Mouse (Mus musculus) CD4-positive, CD25-positive, alpha-beta regulatory T cell (primary cell): ENCODE data around the gene Gm13276. TPM values are rescaled to one million over a fixed set of nuclear protein-coding genes. Genes with fewer than 3 reads are reported as not detected.

Experiments
- polyA plus RNA-seq: library from polyadenylated mRNA; unstranded; fragments of 100-300 nt; shearing (Covaris generic); gene quantifications from one replicate; pipeline ENCODE4 v1.2.1, GENCODE M21; 2017

Gm13276 gene
- not detected for polyA plus RNA-seq

GRCm38 (mm10) chr4:88785409-88785808, at the start of gene Gm13276:
Gene Gm13276 (plus strand): TSS chr4:88785709.

GRCm38 (mm10) chr4:88754818-88755340, 30.6 kb upstream of the Gm13276 start, which contains the start of gene Gm13271:
Gene Gm13271 (plus strand): TSS chr4:88754868.

GRCm38 (mm10) chr4:88759610-88760268, 25.8 kb upstream of the Gm13276 start, which contains the start of gene Gm13283:
Gene Gm13283 (plus strand): TSS chr4:88760119.

DNA sequence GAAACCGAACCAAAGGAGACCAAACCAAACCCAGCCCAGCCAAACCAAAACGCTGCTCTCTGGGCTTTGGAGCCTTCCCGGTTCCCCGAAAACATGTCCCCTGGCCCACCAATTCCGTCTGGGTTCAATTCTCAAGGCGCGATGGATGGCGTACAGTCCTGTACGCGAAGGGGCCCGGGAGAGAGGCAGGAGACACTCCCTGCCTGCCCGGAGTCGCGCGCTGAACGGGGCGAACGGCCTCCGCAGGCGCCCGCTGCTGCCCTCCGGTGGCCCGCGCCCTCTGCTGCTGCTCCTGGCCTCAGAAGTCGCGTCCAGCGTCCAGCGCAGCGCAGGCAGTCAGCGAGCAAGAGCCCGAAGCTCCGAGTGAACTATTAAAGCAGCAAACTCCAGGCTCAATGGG, 12.0 kb upstream of the Gm13276 start, which contains the start of gene Gm13290:
Gene Gm13290, plus strand, starts transcription at position 301 of the 400 bp plus-strand sequence.

GRCm38 (mm10) chr4:88776622-88777021, 8.9 kb upstream of the Gm13276 start, which contains the start of gene Gm13289:
Gene Gm13289 (plus strand): TSS chr4:88776922.

DNA sequence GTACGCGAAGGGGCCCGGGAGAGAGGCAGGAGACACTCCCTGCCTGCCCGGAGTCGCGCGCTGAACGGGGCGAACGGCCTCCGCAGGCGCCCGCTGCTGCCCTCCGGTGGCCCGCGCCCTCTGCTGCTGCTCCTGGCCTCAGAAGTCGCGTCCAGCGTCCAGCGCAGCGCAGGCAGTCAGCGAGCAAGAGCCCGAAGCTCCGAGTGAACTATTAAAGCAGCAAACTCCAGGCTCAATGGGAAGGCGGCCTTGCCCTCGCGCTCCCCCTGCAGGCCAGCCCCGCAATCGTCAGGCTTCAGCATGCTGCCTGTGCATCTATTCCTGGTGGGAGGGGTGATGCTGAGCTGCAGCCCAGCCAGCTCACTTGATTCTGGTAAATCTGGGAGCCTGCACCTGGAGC, 6.0 kb upstream of the Gm13276 start, which contains the start of gene Gm13272:
Gene Gm13272, plus strand, starts transcription at position 301 of the 400 bp plus-strand sequence.

GRCm38 (mm10) chr4:88781831-88782230, 3.7 kb upstream of the Gm13276 start, which contains the start of gene Ifnz:
Gene Ifnz (plus strand): TSS chr4:88782131.

GRCm38 (mm10) chr4:88788402-88788801, 2.9 kb downstream of the Gm13276 start, which contains the start of gene Gm13277:
Gene Gm13277 (plus strand): TSS chr4:88788632.

GRCm38 (mm10) chr4:88791250-88791649, 5.7 kb downstream of the Gm13276 start, which contains the start of gene Gm13278:
Gene Gm13278 (plus strand): TSS chr4:88791550.

GRCm38 (mm10) chr4:88793936-88794675, 8.6 kb downstream of the Gm13276 start, which contains the start of gene Gm13275:
Gene Gm13275 (plus strand): TSS chr4:88794487.

GRCm38 (mm10) chr4:88797097-88797496, 11.6 kb downstream of the Gm13276 start, which contains the start of gene Gm13279:
Gene Gm13279 (plus strand): TSS chr4:88797397.

GRCm38 (mm10) chr4:88799365-88799764, 13.9 kb downstream of the Gm13276 start, which contains the start of gene Gm13285:
Gene Gm13285 (plus strand): TSS chr4:88799665.

GRCm38 (mm10) chr4:88802954-88803353, 17.4 kb downstream of the Gm13276 start, which contains the start of gene Gm13287:
Gene Gm13287 (plus strand): TSS chr4:88803254.

GRCm38 (mm10) chr4:88805231-88805630, 19.7 kb downstream of the Gm13276 start, which contains the start of gene Gm13288:
Gene Gm13288 (plus strand): TSS chr4:88805531.

GRCm38 (mm10) chr4:88815928-88816327, 30.4 kb downstream of the Gm13276 start, which contains the start of gene Ifna7:
Gene Ifna7 (plus strand): TSS chr4:88816228.

GRCm38 (mm10) chr4:88819659-88820058, 34.1 kb downstream of the Gm13276 start, which contains the start of gene Ifna11:
Gene Ifna11 (plus strand): TSS chr4:88819959.

GRCm38 (mm10) chr4:88827116-88827515, 41.6 kb downstream of the Gm13276 start, which contains the start of gene Ifna6:
Gene Ifna6 (plus strand): TSS chr4:88827416.

GRCm38 (mm10) chr4:88835225-88835624, 49.7 kb downstream of the Gm13276 start, which contains the start of gene Ifna5:
Gene Ifna5 (plus strand): TSS chr4:88835525.

